Mouse (Mus musculus) forebrain, embryonic 13.5 days (tissue): ENCODE results near the gene Tha1. TPM values are rescaled to one million over a fixed set of nuclear protein-coding genes. Genes with fewer than 3 reads are reported as not detected.

Experiments used
- ATAC-seq: fragments of 200-750 bp; cut with Nextera tagmentation; 2 replicates; pipeline ENCODE4 v1.8.0; 2017
- H3K27ac ChIP-seq: fragments of 300-500 bp; sonication (generic); 2 replicates; pipeline ENCODE4 v1.5.1; 2015; ENCODE audit warnings: inconsistent platforms, mild to moderate bottlenecking, moderate library complexity
- H3K27me3 ChIP-seq: fragments of 300-500 bp; sonication (generic); 2 replicates; pipeline ENCODE4 v1.6.1; 2015; ENCODE audit warnings: mild to moderate bottlenecking, inconsistent platforms
- H3K36me3 ChIP-seq: fragments of 300-500 bp; sonication (generic); 2 replicates; pipeline ENCODE4 v1.6.1; 2015; ENCODE audit warnings: mild to moderate bottlenecking, inconsistent platforms; ENCODE audit not compliant: poor library complexity, severe bottlenecking
- H3K4me1 ChIP-seq: fragments of 300-500 bp; sonication (generic); 2 replicates; pipeline ENCODE4 v1.6.1; 2015; ENCODE audit warnings: inconsistent platforms
- H3K4me2 ChIP-seq: fragments of 300-500 bp; sonication (generic); 2 replicates; pipeline ENCODE4 v1.6.1; 2015; ENCODE audit warnings: inconsistent platforms, mild to moderate bottlenecking, moderate library complexity
- H3K4me3 ChIP-seq: fragments of 300-500 bp; sonication (generic); 2 replicates; pipeline ENCODE4 v1.5.1; 2015; ENCODE audit warnings: mild to moderate bottlenecking, inconsistent platforms
- H3K9ac ChIP-seq: fragments of 300-500 bp; sonication (generic); 2 replicates; pipeline ENCODE4 v1.6.1; 2015; ENCODE audit warnings: mild to moderate bottlenecking, inconsistent platforms
- H3K9me3 ChIP-seq: fragments of 300-500 bp; sonication (generic); replicated peaks from 2 replicates; pipeline ENCODE4 v1.6.1; 2016; ENCODE audit warnings: inconsistent platforms
- WGBS: fragments of 180-500 bp; shearing (Covaris S2); methylation state at CpG from one replicate; pipeline ENCODE4 v1.1.7; 2015; 5-methylcytosine and 5-hydroxymethylcytosine counted together
- polyA plus RNA-seq: library from polyadenylated mRNA; unstranded; fragments of >200 nt; fragmentation: Nextera tagmentation; extraction: Ambion mirVana; gene quantifications from 2 replicates; pipeline ENCODE4 v1.2.1, GENCODE M21; 2015

The Tha1 gene
- polyA plus RNA-seq, result 2.3 and 2.5 TPM in 2 replicates

- ATAC-seq, result peak; percentile 72
- Histone ChIP-seq H3K27me3 (peaks cover 19% of the 10 kb centered on the region; the same call in 1 of the 2 replicates), H3K4me1 (peaks cover 26% of the 10 kb centered on the region), H3K4me2 (peak within 1 kb of the TSS; percentile 98), H3K36me3 (no peaks in the 10 kb centered on the region), H3K4me3 (peak within 1 kb of the TSS; percentile 80), H3K27ac (no peak within 1 kb of the TSS), H3K9me3 (no peaks in the 10 kb centered on the region), H3K9ac (peak within 1 kb of the TSS; percentile 83)
- 1% methylated on average over 51 of the region's 51 CpGs for WGBS
Measured at GRCm38 (mm10) chr11:117872861-117873608, at the start of gene Tha1. Gene Tha1 (minus strand): TSS chr11:117873481.

- H3K9ac ChIP-seq, result no peak overlapping the region
- WGBS, result 25% methylated on average over 5 of the region's 5 CpGs
Measured at GRCm38 (mm10) chr11:117919211-117919610, 45.9 kb upstream of the Tha1 start.

GRCm38 (mm10) chr11:117918541-117918940, 45.3 kb upstream of the Tha1 start:
- Histone ChIP-seq H3K4me1 (no peaks in the 10 kb centered on the region), H3K9me3 (peaks cover 9% of the 10 kb centered on the region), H3K4me2 (no peak overlapping the region), H3K9ac (no peak overlapping the region), H3K4me3 (no peak overlapping the region), H3K27ac (no peak overlapping the region), H3K36me3 (no peaks in the 10 kb centered on the region), H3K27me3 (no peaks in the 10 kb centered on the region)
- no peak for ATAC-seq
- WGBS, result 79% methylated on average over 11 of the region's 11 CpGs

More at GRCm38 (mm10) chr11:117919211-117919610, 45.9 kb upstream of the Tha1 start:
- Histone ChIP-seq H3K27me3 (no peaks in the 10 kb centered on the region), H3K27ac (no peak overlapping the region), H3K4me3 (no peak overlapping the region), H3K9me3 (peaks cover 9% of the 10 kb centered on the region), H3K4me1 (no peaks in the 10 kb centered on the region), H3K4me2 (no peak overlapping the region), H3K36me3 (no peaks in the 10 kb centered on the region)
- ATAC-seq, result no peak

- Histone ChIP-seq H3K4me2 (no peak overlapping the region), H3K4me3 (no peak overlapping the region), H3K9me3 (peaks cover 9% of the 10 kb centered on the region), H3K4me1 (0 out of 2 replicates have a peak, but pooled peaks cover 4% of the 10 kb centered on the region), H3K36me3 (no peaks in the 10 kb centered on the region), H3K27ac (no peak overlapping the region), H3K9ac (no peak overlapping the region), H3K27me3 (no peaks in the 10 kb centered on the region)
- WGBS, result 98% methylated on average over 7 of the region's 7 CpGs
- no peak for ATAC-seq
Measured at GRCm38 (mm10) chr11:117915837-117916236, 42.6 kb upstream of the Tha1 start.

- WGBS, result 28% methylated on average over 1 of the region's 1 CpGs
- Histone ChIP-seq H3K36me3 (no peaks in the 10 kb centered on the region), H3K4me2 (no peak overlapping the region), H3K27ac (no peak overlapping the region), H3K9ac (no peak overlapping the region), H3K9me3 (peaks cover 9% of the 10 kb centered on the region), H3K27me3 (no peaks in the 10 kb centered on the region), H3K4me1 (0 out of 2 replicates have a peak, but pooled peaks cover 4% of the 10 kb centered on the region), H3K4me3 (no peak overlapping the region)
- ATAC-seq, result no peak
Measured at GRCm38 (mm10) chr11:117915341-117915740, 42.1 kb upstream of the Tha1 start.

- 0 out of 2 replicates have a peak, but pooled peaks cover 4% of the 10 kb centered on the region for H3K4me1 ChIP-seq
Measured at GRCm38 (mm10) chr11:117914531-117914930, 41.2 kb upstream of the Tha1 start.

GRCm38 (mm10) chr11:117912684-117913352, 39.5 kb upstream of the Tha1 start:
- Histone ChIP-seq H3K4me2 (peak overlapping the region; percentile 30; the same call in 1 of the 2 replicates), H3K27ac (no peak overlapping the region), H3K36me3 (no peaks in the 10 kb centered on the region), H3K27me3 (no peaks in the 10 kb centered on the region), H3K4me3 (no peak overlapping the region), H3K4me1 (0 out of 2 replicates have a peak, but pooled peaks cover 4% of the 10 kb centered on the region), H3K9ac (no peak overlapping the region; the same call in 1 of the 2 replicates), H3K9me3 (peaks cover 9% of the 10 kb centered on the region)
- WGBS, result 28% methylated on average over 13 of the region's 13 CpGs
- ATAC-seq, result peak; percentile 73

More at GRCm38 (mm10) chr11:117914531-117914930, 41.2 kb upstream of the Tha1 start:
- H3K36me3 ChIP-seq, result no peaks in the 10 kb centered on the region
- H3K4me3 ChIP-seq, result no peak overlapping the region
- H3K27me3 ChIP-seq, result no peaks in the 10 kb centered on the region
- ATAC-seq, result no peak
- peaks cover 9% of the 10 kb centered on the region for H3K9me3 ChIP-seq
- H3K9ac ChIP-seq, result no peak overlapping the region
- 86% methylated on average over 12 of the region's 12 CpGs for WGBS
- no peak overlapping the region for H3K27ac ChIP-seq
- H3K4me2 ChIP-seq, result no peak overlapping the region

GRCm38 (mm10) chr11:117909337-117909736, 36.1 kb upstream of the Tha1 start:
- Histone ChIP-seq H3K4me2 (no peak overlapping the region), H3K36me3 (no peaks in the 10 kb centered on the region), H3K9me3 (no peaks in the 10 kb centered on the region; the same call in 1 of the 2 replicates), H3K4me1 (0 out of 2 replicates have a peak, but pooled peaks cover 4% of the 10 kb centered on the region), H3K27ac (no peak overlapping the region), H3K4me3 (no peak overlapping the region), H3K27me3 (no peaks in the 10 kb centered on the region), H3K9ac (no peak overlapping the region)
- 94% methylated on average over 8 of the region's 8 CpGs for WGBS
- no peak for ATAC-seq

- Histone ChIP-seq H3K36me3 (no peaks in the 10 kb centered on the region), H3K4me2 (no peak overlapping the region), H3K9me3 (no peaks in the 10 kb centered on the region), H3K4me1 (no peaks in the 10 kb centered on the region; the same call in 1 of the 2 replicates), H3K9ac (no peak overlapping the region), H3K27me3 (no peaks in the 10 kb centered on the region), H3K4me3 (no peak overlapping the region), H3K27ac (no peak overlapping the region)
- WGBS, result 80% methylated on average over 8 of the region's 8 CpGs
- no peak for ATAC-seq
Measured at GRCm38 (mm10) chr11:117904442-117904841, 31.2 kb upstream of the Tha1 start.

- ATAC-seq, result no peak
- Histone ChIP-seq H3K27ac (no peak overlapping the region), H3K27me3 (no peaks in the 10 kb centered on the region), H3K4me1 (no peaks in the 10 kb centered on the region; the same call in 1 of the 2 replicates), H3K36me3 (no peaks in the 10 kb centered on the region), H3K9ac (no peak overlapping the region), H3K4me2 (no peak overlapping the region), H3K4me3 (no peak overlapping the region), H3K9me3 (no peaks in the 10 kb centered on the region)
- WGBS, result 58% methylated on average over 2 of the region's 2 CpGs
Measured at GRCm38 (mm10) chr11:117902282-117902681, 29.0 kb upstream of the Tha1 start.

- Histone ChIP-seq H3K27ac (no peak overlapping the region), H3K9ac (no peak overlapping the region), H3K9me3 (no peaks in the 10 kb centered on the region), H3K4me2 (no peak overlapping the region), H3K4me3 (no peak overlapping the region), H3K36me3 (no peaks in the 10 kb centered on the region), H3K27me3 (peaks cover 43% of the 10 kb centered on the region), H3K4me1 (0 out of 2 replicates have a peak, but pooled peaks cover under 1% of the 10 kb centered on the region)
- WGBS, result 38% methylated on average over 2 of the region's 2 CpGs
- no peak for ATAC-seq
Measured at GRCm38 (mm10) chr11:117896533-117896932, 23.3 kb upstream of the Tha1 start.

GRCm38 (mm10) chr11:117894676-117895075, 21.4 kb upstream of the Tha1 start:
- no peak overlapping the region for H3K27ac ChIP-seq

More at GRCm38 (mm10) chr11:117894676-117895075, 21.4 kb upstream of the Tha1 start:
- Histone ChIP-seq H3K4me1 (peaks cover 19% of the 10 kb centered on the region), H3K36me3 (no peaks in the 10 kb centered on the region), H3K4me3 (no peak overlapping the region), H3K27me3 (peaks cover 60% of the 10 kb centered on the region), H3K9me3 (no peaks in the 10 kb centered on the region), H3K4me2 (no peak overlapping the region), H3K9ac (no peak overlapping the region)
- 64% methylated on average over 10 of the region's 10 CpGs for WGBS
- ATAC-seq, result no peak
